Mouse (Mus musculus): ENCODE results near the gene Vasp. TPM values are rescaled to one million over a fixed set of nuclear protein-coding genes. Genes with fewer than 3 reads are reported as not detected.

The Vasp gene
- total and polyA plus RNA-seq, 2 experiments from 2014 or later: 72.2 to 127 TPM

GRCm38 (mm10) chr7:19217944-19218343 is 53.7 kb downstream of the Vasp start:
- TF ChIP-seq CTCF (IDR thresholded peaks at IDR 0.05; ENCODE audit: low read depth) (no peak), EP300 (IDR thresholded peaks at IDR 0.05; ENCODE audit: low read depth) (0 out of 2 replicates have a peak, but pooled peaks have one; percentile 37)
- 0 out of 2 replicates have a peak, but pooled peaks cover 4% of the 10 kb centered on the region for H3K36me3 ChIP-seq (replicated peaks; ENCODE audit: control insufficient read depth, insufficient read depth, low read length)
- no peak overlapping the region for H3K4me2 ChIP-seq (ENCODE audit: low read depth, low read length)
- 0% methylated on average over 3 of the region's 3 CpGs for WGBS
- no peaks in the 10 kb centered on the region for H3K4me1 ChIP-seq (ENCODE audit: control insufficient read depth, insufficient read depth)
- no peak overlapping the region for H3K27ac ChIP-seq (ENCODE audit: low read depth)
- no peak overlapping the region for H3K9ac ChIP-seq (replicated peaks; ENCODE audit: low read depth, low read length)
- peak; percentile 47 for ATAC-seq (ENCODE audit: insufficient read depth, low read depth)
- no peaks in the 10 kb centered on the region for H3K9me3 ChIP-seq (replicated peaks; ENCODE audit: control insufficient read depth, low read length)
- H3K27me3 ChIP-seq (ENCODE audit: control insufficient read depth, insufficient read depth, low read length): 0 out of 2 replicates have a peak, but pooled peaks cover 3% of the 10 kb centered on the region
- peak; percentile 36 for DNase-seq (ENCODE audit: low spot score)
- no peak overlapping the region for H3K4me3 ChIP-seq (ENCODE audit: low read depth, low read length)

- Histone ChIP-seq H3K9me3 (replicated peaks; ENCODE audit: control insufficient read depth, low read length) (no peaks in the 10 kb centered on the region), H3K27me3 (ENCODE audit: control insufficient read depth, insufficient read depth, low read length) (0 out of 2 replicates have a peak, but pooled peaks cover 3% of the 10 kb centered on the region), H3K9ac (replicated peaks; ENCODE audit: low read depth, low read length) (no peak overlapping the region), H3K27ac (ENCODE audit: low read depth) (no peak overlapping the region), H3K4me1 (ENCODE audit: control insufficient read depth, insufficient read depth) (no peaks in the 10 kb centered on the region), H3K36me3 (replicated peaks; ENCODE audit: control insufficient read depth, insufficient read depth, low read length) (no peaks in the 10 kb centered on the region), H3K4me3 (ENCODE audit: low read depth, low read length) (no peak overlapping the region), H3K4me2 (ENCODE audit: low read depth, low read length) (no peak overlapping the region)
- ATAC-seq (ENCODE audit: insufficient read depth, low read depth): no peak
- TF ChIP-seq EP300 (IDR thresholded peaks at IDR 0.05; ENCODE audit: low read depth) (no peak), CTCF (IDR thresholded peaks at IDR 0.05; ENCODE audit: low read depth) (no peak)
- no peak for DNase-seq (ENCODE audit: low spot score)
- 51% methylated on average over 5 of the region's 5 CpGs for WGBS
These were observed 54.1 kb downstream of the Vasp start for GRCm38 (mm10) chr7:19217492-19217891.

GRCm38 (mm10) chr7:19214940-19215339 is 56.7 kb downstream of the Vasp start:
- no peak overlapping the region for H3K27ac ChIP-seq (ENCODE audit: low read depth)
- WGBS: 54% methylated on average over 9 of the region's 9 CpGs
- peak overlapping the region; percentile 67; the same call in 1 of the 2 replicates for H3K4me2 ChIP-seq (ENCODE audit: low read depth, low read length)
- no peak overlapping the region for H3K4me3 ChIP-seq (ENCODE audit: low read depth, low read length)
- ATAC-seq (ENCODE audit: insufficient read depth, low read depth) (no peak), DNase-seq (ENCODE audit: low spot score) (no peak)
- no peak overlapping the region for H3K9ac ChIP-seq (replicated peaks; ENCODE audit: low read depth, low read length)
- no peaks in the 10 kb centered on the region for H3K9me3 ChIP-seq (replicated peaks; ENCODE audit: control insufficient read depth, low read length)
- TF ChIP-seq EP300 (IDR thresholded peaks at IDR 0.05; ENCODE audit: low read depth): no peak
- no peaks in the 10 kb centered on the region for H3K36me3 ChIP-seq (replicated peaks; ENCODE audit: control insufficient read depth, insufficient read depth, low read length)
- H3K4me1 ChIP-seq (ENCODE audit: control insufficient read depth, insufficient read depth): 0 out of 2 replicates have a peak, but pooled peaks cover 3% of the 10 kb centered on the region
- 0 out of 2 replicates have a peak, but pooled peaks cover 3% of the 10 kb centered on the region for H3K27me3 ChIP-seq (ENCODE audit: control insufficient read depth, insufficient read depth, low read length)

GRCm38 (mm10) chr7:19214369-19214768 is 57.2 kb downstream of the Vasp start:
- H3K36me3 ChIP-seq (replicated peaks; ENCODE audit: control insufficient read depth, insufficient read depth, low read length): no peaks in the 10 kb centered on the region
- 0 out of 2 replicates have a peak, but pooled peaks cover 3% of the 10 kb centered on the region for H3K27me3 ChIP-seq (ENCODE audit: control insufficient read depth, insufficient read depth, low read length)
- no peak overlapping the region for H3K27ac ChIP-seq (ENCODE audit: low read depth)
- 0 out of 2 replicates have a peak, but pooled peaks cover 3% of the 10 kb centered on the region for H3K4me1 ChIP-seq (ENCODE audit: control insufficient read depth, insufficient read depth)
- H3K4me3 ChIP-seq (ENCODE audit: low read depth, low read length): no peak overlapping the region; the same call in 1 of the 2 replicates
- 42% methylated on average over 7 of the region's 7 CpGs for WGBS
- no peak overlapping the region for H3K9ac ChIP-seq (replicated peaks; ENCODE audit: low read depth, low read length)
- TF ChIP-seq CTCF (IDR thresholded peaks at IDR 0.05; ENCODE audit: low read depth): no peak
- TF ChIP-seq EP300 (IDR thresholded peaks at IDR 0.05; ENCODE audit: low read depth): no peak
- no peaks in the 10 kb centered on the region for H3K9me3 ChIP-seq (replicated peaks; ENCODE audit: control insufficient read depth, low read length)
- peak overlapping the region; percentile 67 for H3K4me2 ChIP-seq (ENCODE audit: low read depth, low read length)
- peak; percentile 40 for DNase-seq (ENCODE audit: low spot score)
- no peak for ATAC-seq (ENCODE audit: insufficient read depth, low read depth)

GRCm38 (mm10) chr7:19213385-19213784 is 58.2 kb downstream of the Vasp start:
- WGBS: 64% methylated on average over 2 of the region's 2 CpGs
- H3K9me3 ChIP-seq (replicated peaks; ENCODE audit: control insufficient read depth, low read length): no peaks in the 10 kb centered on the region
- ATAC-seq (ENCODE audit: insufficient read depth, low read depth) (no peak), DNase-seq (ENCODE audit: low spot score) (no peak)
- H3K4me2 ChIP-seq (ENCODE audit: low read depth, low read length): peak overlapping the region; percentile 67
- peak overlapping the region; percentile 52 for H3K4me3 ChIP-seq (ENCODE audit: low read depth, low read length)
- no peaks in the 10 kb centered on the region for H3K36me3 ChIP-seq (replicated peaks; ENCODE audit: control insufficient read depth, insufficient read depth, low read length)
- peak overlapping the region; percentile 44; the same call in 1 of the 2 replicates for H3K27ac ChIP-seq (ENCODE audit: low read depth)
- H3K27me3 ChIP-seq (ENCODE audit: control insufficient read depth, insufficient read depth, low read length): 0 out of 2 replicates have a peak, but pooled peaks cover 3% of the 10 kb centered on the region
- TF ChIP-seq EP300 (IDR thresholded peaks at IDR 0.05; ENCODE audit: low read depth): no peak
- TF ChIP-seq CTCF (IDR thresholded peaks at IDR 0.05; ENCODE audit: low read depth): no peak
- no peak overlapping the region for H3K9ac ChIP-seq (replicated peaks; ENCODE audit: low read depth, low read length)
- H3K4me1 ChIP-seq (ENCODE audit: control insufficient read depth, insufficient read depth): 0 out of 2 replicates have a peak, but pooled peaks cover 3% of the 10 kb centered on the region

Measured in heart, postnatal 0 days (tissue).